Mouse (Mus musculus) 3134 (cell line): ENCODE data around the gene Fth1.

Source experiments
- DNase-seq: peaks from one replicate; pipeline ENCODE4 v3.0.0-alpha.2; 2011; ENCODE audit warnings: low spot score; ENCODE audit not compliant: insufficient read length; ENCODE audit errors: extremely low read depth

Gene Fth1

GRCm38 (mm10) chr19:10019214-10019760, 38.9 kb downstream of the Fth1 start:
- DNase-seq: no peak

- DNase-seq: no peak
Observed at GRCm38 (mm10) chr19:10021981-10022380, 41.6 kb downstream of the Fth1 start.

GRCm38 (mm10) chr19:10022414-10023303, 42.3 kb downstream of the Fth1 start:
- DNase-seq: no peak

- no peak for DNase-seq
Observed at GRCm38 (mm10) chr19:10023304-10023758, 42.9 kb downstream of the Fth1 start.

GRCm38 (mm10) chr19:10025169-10025875, 44.9 kb downstream of the Fth1 start:
- DNase-seq: no peak

GRCm38 (mm10) chr19:10029746-10030145, 49.3 kb downstream of the Fth1 start:
- DNase-seq: no peak

- DNase-seq: no peak
Observed at GRCm38 (mm10) chr19:10033211-10033973, 53.0 kb downstream of the Fth1 start.

- DNase-seq: no peak
Observed at GRCm38 (mm10) chr19:10034356-10034755, 54.0 kb downstream of the Fth1 start.
